Mouse (Mus musculus) ES-E14 (cell line): ENCODE data around the gene Krtap5-5. TPM values are rescaled to one million over a fixed set of nuclear protein-coding genes. Genes with fewer than 3 reads are reported as not detected.

Experiments used
- DNase-seq: peaks from one replicate; pipeline ENCODE4 v3.0.0-alpha.2; 2013; ENCODE audit warnings: low read depth, low spot score
- H3K27ac ChIP-seq: 2 replicates; pipeline ENCODE4 v1.5.1; 2012; ENCODE audit warnings: low read depth, mild to moderate bottlenecking, low read length, moderate library complexity, mixed read lengths; ENCODE audit not compliant: poor library complexity, insufficient read depth, severe bottlenecking
- H3K36me3 ChIP-seq: 2 replicates; pipeline ENCODE4 v1.6.1; 2012; ENCODE audit warnings: mild to moderate bottlenecking, low read length, moderate library complexity, mixed read lengths; ENCODE audit not compliant: control insufficient read depth, poor library complexity, insufficient read depth, severe bottlenecking
- H3K4me1 ChIP-seq, 2 experiments: fragments of 150-350 bp in 1 of 2; sonication (generic) in 1 of 2; 2 replicates each; pipeline ENCODE4 v1.6.1; 2012; ENCODE audit warnings: low read length in 2 of 2, mild to moderate bottlenecking in 1 of 2, mixed read lengths in 1 of 2; ENCODE audit not compliant: control insufficient read depth in 2 of 2, insufficient read depth in 2 of 2, poor library complexity in 1 of 2
- H3K4me3 ChIP-seq, 2 experiments: fragments of 150-350 bp in 1 of 2; sonication (generic) in 1 of 2; 2 replicates each; pipeline ENCODE4 v1.5.1; 2012; ENCODE audit warnings: low read length in 2 of 2, low read depth in 1 of 2, mild to moderate bottlenecking in 1 of 2, mixed read lengths in 1 of 2; ENCODE audit not compliant: insufficient read depth in 1 of 2, poor library complexity in 1 of 2, severe bottlenecking in 1 of 2
- H3K9ac ChIP-seq: 2 replicates; pipeline ENCODE4 v1.6.1; 2012; ENCODE audit warnings: low read depth, mild to moderate bottlenecking, low read length, mixed read lengths; ENCODE audit not compliant: poor library complexity, insufficient read depth, severe bottlenecking
- H3K9me3 ChIP-seq: fragments of 150-350 bp; sonication (generic); 2 replicates; pipeline ENCODE4 v1.6.1; 2012; ENCODE audit warnings: low read depth, mild to moderate bottlenecking, low read length; ENCODE audit not compliant: control insufficient read depth, insufficient read depth
- CHD2 ChIP-seq: IDR thresholded peaks from 2 replicates; pipeline ENCODE4 v1.6.1; 2014; ENCODE audit warnings: mild to moderate bottlenecking, low read depth, low read length, inconsistent platforms
- HCFC1 ChIP-seq: IDR thresholded peaks from 2 replicates; pipeline ENCODE4 v1.6.1; 2012; ENCODE audit warnings: low read length, inconsistent platforms, borderline replicate concordance; ENCODE audit not compliant: insufficient read depth
- MAFK ChIP-seq: IDR thresholded peaks from 2 replicates; pipeline ENCODE4 v1.6.1; 2014; ENCODE audit warnings: mild to moderate bottlenecking, low read depth, low read length, inconsistent platforms; ENCODE audit not compliant: insufficient read depth
- ZC3H11A ChIP-seq: IDR thresholded peaks from 2 replicates; pipeline ENCODE4 v1.6.1; 2012; ENCODE audit warnings: low read depth, mild to moderate bottlenecking, inconsistent platforms, low read length, borderline replicate concordance
- ZNF384 ChIP-seq: IDR thresholded peaks from 2 replicates; pipeline ENCODE4 v1.6.1; 2012; ENCODE audit warnings: low read depth, low read length, inconsistent platforms
- in situ Hi-C, 2 experiments: fragments of 600-800 bp; cut with MboI; formaldehyde crosslinking; loops; one replicate each; pipeline ENCODE4 v1.15.1; 2025; ENCODE audit warnings: low sequenced_read_pairs in 2 of 2, inconsistent platforms in 1 of 2; ENCODE audit not compliant: unreplicated experiment in 2 of 2
- total RNA-seq: library from RNA; depleted of rRNA; stranded (reverse); fragments of 300-350 nt; gene quantifications from 2 replicates; pipeline ENCODE4 v1.2.3, GENCODE M21; 2012; rRNA removed

The Krtap5-5 gene
- total RNA-seq, 1 experiment = not detected

- Histone ChIP-seq H3K9me3 (no peaks in the 10 kb centered on the region), H3K9ac (no peak within 1 kb of the TSS), H3K27ac (no peak within 1 kb of the TSS), H3K4me1 (no peaks in the 10 kb centered on the region), H3K4me3 (no peak within 1 kb of the TSS), H3K36me3 (no peaks in the 10 kb centered on the region)
- DNase-seq = no peak
- TF ChIP-seq ZC3H11A (no peak), CHD2 (no peak), HCFC1 (no peak), ZNF384 (no peak), MAFK (no peak)
- in situ Hi-C loops = no loop called here
These were observed 39.5 kb downstream of the Krtap5-5 start, which contains the start of gene Gm10153 for GRCm38 (mm10) chr7:142190289-142190688. TSS of gene Gm10153 (minus strand) at chr7:142190389.

- Histone ChIP-seq H3K9me3 (no peaks in the 10 kb centered on the region), H3K9ac (no peak overlapping the region), H3K4me1 (no peaks in the 10 kb centered on the region), H3K4me3 (no peak overlapping the region), H3K27ac (no peak overlapping the region), H3K36me3 (no peaks in the 10 kb centered on the region)
- no peak for DNase-seq
- in situ Hi-C loops = no loop called here
- no peak for TF ChIP-seq CHD2
- no peak for TF ChIP-seq ZNF384
- TF ChIP-seq ZC3H11A = no peak
- no peak for TF ChIP-seq MAFK
- TF ChIP-seq HCFC1 = no peak
These were observed 41.6 kb downstream of the Krtap5-5 start for GRCm38 (mm10) chr7:142188156-142188555.

- H3K9me3 ChIP-seq = no peaks in the 10 kb centered on the region
- H3K27ac ChIP-seq = no peak overlapping the region
- in situ Hi-C loops = no loop called here
- no peak for DNase-seq
- TF ChIP-seq CHD2 (no peak), ZNF384 (no peak)
- no peaks in the 10 kb centered on the region for H3K36me3 ChIP-seq
- H3K4me3 ChIP-seq = no peak overlapping the region
- no peaks in the 10 kb centered on the region for H3K4me1 ChIP-seq
- H3K9ac ChIP-seq = no peak overlapping the region
These were observed 48.8 kb downstream of the Krtap5-5 start for GRCm38 (mm10) chr7:142181021-142181420.

Other genes with a start within 250 kb of the Krtap5-5 start
- gene Mob2, start 168.9 kb downstream of the Krtap5-5 start, total RNA-seq = 30.7 and 31.8 TPM in 2 replicates
- 0.69 and 1.2 TPM in 2 replicates for gene Dusp8, start 134.1 kb downstream of the Krtap5-5 start, total RNA-seq
- not detected in 2 replicates for gene Gm45618, start 109.2 kb downstream of the Krtap5-5 start, total RNA-seq
- not detected in 2 replicates for gene Gm39115, start 93.9 kb downstream of the Krtap5-5 start, total RNA-seq
- not detected in 2 replicates for gene Gm45337, start 85.4 kb downstream of the Krtap5-5 start, total RNA-seq
- not detected in 2 replicates for gene Gm29735, start 72.9 kb downstream of the Krtap5-5 start, total RNA-seq
- not detected in 2 replicates for gene Gm4553, start 64.2 kb downstream of the Krtap5-5 start, total RNA-seq
- not detected in 2 replicates for gene Krtap5-2, start 54.0 kb downstream of the Krtap5-5 start, total RNA-seq
- not detected in 2 replicates for gene Gm10153, start 39.6 kb downstream of the Krtap5-5 start, total RNA-seq
- gene Krtap5-3, start 28.6 kb downstream of the Krtap5-5 start, total RNA-seq = not detected in 2 replicates
- not detected in 2 replicates for gene Gm7579, start 18.1 kb downstream of the Krtap5-5 start, total RNA-seq
- not detected in 2 replicates for gene Gm40460, start 11.1 kb upstream of the Krtap5-5 start, total RNA-seq
- not detected in 2 replicates for gene Gm2431, start 28.4 kb upstream of the Krtap5-5 start, total RNA-seq
- gene Gm4559, start 44.4 kb upstream of the Krtap5-5 start, total RNA-seq = not detected in 2 replicates
- gene Krtap5-1, start 67.1 kb upstream of the Krtap5-5 start, total RNA-seq = not detected in 2 replicates
- not detected in 2 replicates for gene Krtap5-4, start 73.6 kb upstream of the Krtap5-5 start, total RNA-seq
- 0.53 and 0.71 TPM in 2 replicates for gene Ifitm10, start 143.8 kb upstream of the Krtap5-5 start, total RNA-seq
- gene Gm49369, start 152.7 kb upstream of the Krtap5-5 start, total RNA-seq = 6.6 and 17.8 TPM in 2 replicates
- gene Ctsd, start 158.1 kb upstream of the Krtap5-5 start, total RNA-seq = 535 and 745 TPM in 2 replicates
- 0.42 and 0.94 TPM in 2 replicates for gene Syt8, start 204.9 kb upstream of the Krtap5-5 start, total RNA-seq
- gene Tnni2, start 211.8 kb upstream of the Krtap5-5 start, total RNA-seq = 1.6 and 3.7 TPM in 2 replicates
- gene Lsp1, start 230.8 kb upstream of the Krtap5-5 start, total RNA-seq = 3.6 and 13.7 TPM in 2 replicates